Mouse (Mus musculus) kidney, postnatal 10 days (tissue): ENCODE measurements around the gene Hand1.
"Not testable (repeated sequence)": the region's sequence is repeated elsewhere in the genome, so short reads cannot be mapped to it uniquely, and the experiment has no call there.

Experiments
- DNase-seq: peaks from one replicate; pipeline ENCODE4 v3.0.0; 2021; ENCODE audit warnings: mixed read lengths

Gene Hand1

GRCm38 (mm10) chr11:57833296-57833977, 819 bp upstream of the Hand1 start:
- no peak for DNase-seq

GRCm38 (mm10) chr11:57831861-57832260, 757 bp downstream of the Hand1 start:
- DNase-seq, result no peak

- no peak for DNase-seq
Measured at GRCm38 (mm10) chr11:57831281-57831781, 1.3 kb downstream of the Hand1 start.

- DNase-seq, result no peak
Measured at GRCm38 (mm10) chr11:57829871-57830775, 2.5 kb downstream of the Hand1 start.

GRCm38 (mm10) chr11:57828955-57829870, 3.4 kb downstream of the Hand1 start:
- DNase-seq, result peak; percentile 24

- DNase-seq, result peak; percentile 44
Measured at GRCm38 (mm10) chr11:57827915-57828545, 4.6 kb downstream of the Hand1 start.

- DNase-seq, result peak; percentile 41
Measured at GRCm38 (mm10) chr11:57827048-57827914, 5.3 kb downstream of the Hand1 start.

- DNase-seq, result not testable (repeated sequence)
Measured at GRCm38 (mm10) chr11:57825234-57825633, 7.4 kb downstream of the Hand1 start.

- DNase-seq, result no peak
Measured at GRCm38 (mm10) chr11:57823714-57824113, 8.9 kb downstream of the Hand1 start.

- not testable (repeated sequence) for DNase-seq
Measured at GRCm38 (mm10) chr11:57823159-57823558, 9.5 kb downstream of the Hand1 start.

- DNase-seq, result peak; percentile 92
Measured at GRCm38 (mm10) chr11:57819999-57820581, 12.5 kb downstream of the Hand1 start.

GRCm38 (mm10) chr11:57818189-57818588, 14.4 kb downstream of the Hand1 start:
- no peak for DNase-seq

GRCm38 (mm10) chr11:57813641-57814040, 19.0 kb downstream of the Hand1 start:
- DNase-seq, result no peak

GRCm38 (mm10) chr11:57812212-57812611, 20.4 kb downstream of the Hand1 start:
- no peak for DNase-seq

- DNase-seq, result no peak
Measured at GRCm38 (mm10) chr11:57811006-57811405, 21.6 kb downstream of the Hand1 start.

- DNase-seq, result no peak
Measured at GRCm38 (mm10) chr11:57809732-57810098, 22.9 kb downstream of the Hand1 start.

GRCm38 (mm10) chr11:57809017-57809731, 23.4 kb downstream of the Hand1 start:
- DNase-seq, result no peak

GRCm38 (mm10) chr11:57805047-57805446, 27.6 kb downstream of the Hand1 start:
- no peak for DNase-seq

GRCm38 (mm10) chr11:57802511-57802870, 30.1 kb downstream of the Hand1 start:
- peak; percentile 35 for DNase-seq
